Mouse (Mus musculus) MEL (cell line): Measurements from ENCODE around the gene Dapk3. TPM values are rescaled to one million over a fixed set of nuclear protein-coding genes. Genes with fewer than 3 reads are reported as not detected.

Experiments used
- DNase-seq: peaks from one replicate; pipeline ENCODE4 v3.0.0; 2011; ENCODE audit warnings: low read depth, low spot score
- H3K27ac ChIP-seq: 2 replicates; pipeline ENCODE4 v1.5.1; 2012; ENCODE audit warnings: low read depth, mild to moderate bottlenecking, control low read depth, low read length, moderate library complexity; ENCODE audit not compliant: control insufficient read depth
- H3K27me3 ChIP-seq, 2 experiments: fragments of 150-350 bp in 1 of 2; sonication (generic) in 1 of 2; 2 replicates each; pipeline ENCODE4 v1.6.1; 2012; ENCODE audit warnings: low read length in 2 of 2, mild to moderate bottlenecking in 2 of 2, improper control_type of control experiment in 1 of 2, moderate library complexity in 1 of 2; ENCODE audit not compliant: insufficient read depth in 2 of 2, control insufficient read depth in 1 of 2
- H3K36me3 ChIP-seq, 2 experiments: 2 replicates each; pipeline ENCODE4 v1.6.1; 2012 to 2014; ENCODE audit warnings: low read length in 2 of 2, improper control_type of control experiment in 1 of 2, inconsistent platforms in 1 of 2, mild to moderate bottlenecking in 1 of 2; ENCODE audit not compliant: insufficient read depth in 2 of 2, control insufficient read depth in 1 of 2
- H3K4me1 ChIP-seq, 2 experiments: fragments of 150-350 bp in 1 of 2; sonication (generic) in 1 of 2; 2 replicates each; pipeline ENCODE4 v1.6.1; 2012; ENCODE audit warnings: low read length in 2 of 2, improper control_type of control experiment in 1 of 2, mild to moderate bottlenecking in 1 of 2; ENCODE audit not compliant: insufficient read depth in 2 of 2, control insufficient read depth in 1 of 2
- H3K4me3 ChIP-seq, 2 experiments: fragments of 150-350 bp in 1 of 2; sonication (generic) in 1 of 2; 2 replicates each; pipeline ENCODE4 v1.5.1; 2012; ENCODE audit warnings: low read depth in 2 of 2, low read length in 2 of 2, mild to moderate bottlenecking in 2 of 2, moderate library complexity in 2 of 2, control low read depth in 1 of 2, improper control_type of control experiment in 1 of 2; ENCODE audit not compliant: control insufficient read depth in 1 of 2, insufficient read depth in 1 of 2
- H3K79me2 ChIP-seq: 2 replicates; pipeline ENCODE4 v1.6.1; 2012; ENCODE audit warnings: mild to moderate bottlenecking, low read length, moderate library complexity; ENCODE audit not compliant: control insufficient read depth, poor library complexity, insufficient read depth
- H3K9ac ChIP-seq: 2 replicates; pipeline ENCODE4 v1.6.1; 2012; ENCODE audit warnings: low read depth, mild to moderate bottlenecking, control low read depth, low read length, moderate library complexity; ENCODE audit not compliant: control insufficient read depth, poor library complexity, severe bottlenecking
- H3K9me3 ChIP-seq: fragments of 150-350 bp; sonication (generic); replicated peaks from 2 replicates; pipeline ENCODE4 v1.6.1; 2012; ENCODE audit warnings: mild to moderate bottlenecking, low read length, improper control_type of control experiment, moderate library complexity; ENCODE audit not compliant: insufficient read depth
- BHLHE40 ChIP-seq: IDR thresholded peaks from 2 replicates; pipeline ENCODE4 v1.6.1; 2012; ENCODE audit warnings: low read depth, mild to moderate bottlenecking, inconsistent platforms, low read length, improper control_type of control experiment, borderline replicate concordance
- CHD1 ChIP-seq: IDR thresholded peaks from 2 replicates; pipeline ENCODE4 v1.6.1; 2012; ENCODE audit warnings: low read depth, mild to moderate bottlenecking, inconsistent platforms, low read length, improper control_type of control experiment
- CTCF ChIP-seq, 3 experiments: IDR thresholded peaks in 2 of 3; conservative IDR thresholded peaks in 1 of 3; 2 replicates each; pipeline ENCODE4 v1.5.1; 2011 to 2012; ENCODE audit warnings: low read length in 3 of 3, low read depth in 2 of 3, mild to moderate bottlenecking in 2 of 3, improper control_type of control experiment in 1 of 3, inconsistent platforms in 1 of 3, mixed read lengths in 1 of 3, moderate library complexity in 1 of 3; ENCODE audit not compliant: control insufficient read depth in 1 of 3, insufficient read depth in 1 of 3, poor library complexity in 1 of 3, severe bottlenecking in 1 of 3
- E2F4 ChIP-seq: IDR thresholded peaks from 2 replicates; pipeline ENCODE4 v1.6.1; 2011; ENCODE audit warnings: low read depth, low read length, improper control_type of control experiment, borderline replicate concordance
- ELF1 ChIP-seq: IDR thresholded peaks from 2 replicates; pipeline ENCODE4 v1.6.1; 2014; ENCODE audit warnings: low read depth, mild to moderate bottlenecking, inconsistent platforms, low read length, improper control_type of control experiment, moderate library complexity
- EP300 ChIP-seq, 2 experiments: IDR thresholded peaks; 2 replicates each; pipeline ENCODE4 v1.6.1; 2011; ENCODE audit warnings: improper control_type of control experiment in 2 of 2, low read length in 2 of 2, low read depth in 1 of 2, mild to moderate bottlenecking in 1 of 2
- ETS1 ChIP-seq: IDR thresholded peaks from 2 replicates; pipeline ENCODE4 v1.6.1; 2012; ENCODE audit warnings: low read depth, mild to moderate bottlenecking, inconsistent platforms, low read length, improper control_type of control experiment, moderate library complexity
- GABPA ChIP-seq: IDR thresholded peaks from 2 replicates; pipeline ENCODE4 v1.6.1; 2012; ENCODE audit warnings: low read depth, mild to moderate bottlenecking, inconsistent platforms, low read length, improper control_type of control experiment, moderate library complexity
- GATA1 ChIP-seq: IDR thresholded peaks from 2 replicates; pipeline ENCODE4 v1.6.1; 2011; ENCODE audit warnings: low read depth, low read length, improper control_type of control experiment
- HCFC1 ChIP-seq: IDR thresholded peaks from 2 replicates; pipeline ENCODE4 v1.6.1; 2012; ENCODE audit warnings: low read depth, mild to moderate bottlenecking, inconsistent platforms, low read length, improper control_type of control experiment, moderate library complexity
- JUND ChIP-seq: IDR thresholded peaks from 2 replicates; pipeline ENCODE4 v1.6.1; 2011; ENCODE audit warnings: low read depth, mild to moderate bottlenecking, improper control_type of control experiment, low read length
- KAT2A ChIP-seq: conservative IDR thresholded peaks from 2 replicates; pipeline ENCODE4 v1.6.1; 2012; ENCODE audit warnings: low read depth, low read length, improper control_type of control experiment, inconsistent platforms
- MAFK ChIP-seq: IDR thresholded peaks from 2 replicates; pipeline ENCODE4 v1.6.1; 2011; ENCODE audit warnings: low read depth, mild to moderate bottlenecking, low read length, improper control_type of control experiment, borderline replicate concordance
- MAZ ChIP-seq: IDR thresholded peaks from 2 replicates; pipeline ENCODE4 v1.6.1; 2012; ENCODE audit warnings: low read depth, mild to moderate bottlenecking, inconsistent platforms, low read length, improper control_type of control experiment
- MEF2A ChIP-seq: IDR thresholded peaks from 2 replicates; pipeline ENCODE4 v1.6.1; 2014; ENCODE audit warnings: low read depth, mild to moderate bottlenecking, inconsistent platforms, low read length, improper control_type of control experiment; ENCODE audit not compliant: poor library complexity, insufficient replicate concordance, severe bottlenecking; ENCODE audit errors: extremely low read depth
- MXI1 ChIP-seq: IDR thresholded peaks from 2 replicates; pipeline ENCODE4 v1.6.1; 2011; ENCODE audit warnings: mild to moderate bottlenecking, low read depth, low read length, improper control_type of control experiment
- MYB ChIP-seq: IDR thresholded peaks from 2 replicates; pipeline ENCODE4 v1.6.1; 2011; ENCODE audit warnings: mild to moderate bottlenecking, low read depth, low read length, improper control_type of control experiment
- MYC ChIP-seq: IDR thresholded peaks from 2 replicates; pipeline ENCODE4 v1.6.1; 2011; ENCODE audit warnings: low read depth, mild to moderate bottlenecking, low read length, improper control_type of control experiment, moderate library complexity
- NELFE ChIP-seq: IDR thresholded peaks from 2 replicates; pipeline ENCODE4 v1.6.1; 2011; ENCODE audit warnings: low read depth, low read length, improper control_type of control experiment
- NRF1 ChIP-seq: IDR thresholded peaks from 2 replicates; pipeline ENCODE4 v1.6.1; 2014; ENCODE audit warnings: low read depth, mild to moderate bottlenecking, inconsistent platforms, low read length, improper control_type of control experiment, moderate library complexity; ENCODE audit not compliant: poor library complexity, insufficient read depth, severe bottlenecking
- POLR2A ChIP-seq, 2 experiments: IDR thresholded peaks; 2 replicates each; pipeline ENCODE4 v1.6.1; 2011 to 2012; ENCODE audit warnings: low read length in 2 of 2, mild to moderate bottlenecking in 2 of 2, control low read depth in 1 of 2, improper control_type of control experiment in 1 of 2, low read depth in 1 of 2, moderate library complexity in 1 of 2; ENCODE audit not compliant: control insufficient read depth in 1 of 2, insufficient read depth in 1 of 2, poor library complexity in 1 of 2
- POLR2AphosphoS2 ChIP-seq: IDR thresholded peaks from 2 replicates; pipeline ENCODE4 v1.6.1; 2011; ENCODE audit warnings: low read length, improper control_type of control experiment
- POLR2AphosphoS5 ChIP-seq: IDR thresholded peaks from 2 replicates; pipeline ENCODE4 v1.6.1; 2012; ENCODE audit warnings: low read depth, borderline replicate concordance, mild to moderate bottlenecking, inconsistent platforms, low read length, moderate library complexity, mixed read lengths
- RAD21 ChIP-seq: IDR thresholded peaks from 2 replicates; pipeline ENCODE4 v1.6.1; 2011; ENCODE audit warnings: mild to moderate bottlenecking, low read depth, low read length, improper control_type of control experiment
- RCOR1 ChIP-seq: IDR thresholded peaks from 2 replicates; pipeline ENCODE4 v1.6.1; 2012; ENCODE audit warnings: low read depth, mild to moderate bottlenecking, inconsistent platforms, low read length, improper control_type of control experiment
- SIN3A ChIP-seq: IDR thresholded peaks from 2 replicates; pipeline ENCODE4 v1.6.1; 2012; ENCODE audit warnings: low read length, improper control_type of control experiment, inconsistent platforms
- SMC3 ChIP-seq: IDR thresholded peaks from 2 replicates; pipeline ENCODE4 v1.6.1; 2011; ENCODE audit warnings: low read depth, low read length, improper control_type of control experiment
- TAL1 ChIP-seq: IDR thresholded peaks from 2 replicates; pipeline ENCODE4 v1.6.1; 2012; ENCODE audit warnings: mild to moderate bottlenecking, inconsistent platforms, low read length, moderate library complexity, mixed read lengths
- TBP ChIP-seq: IDR thresholded peaks from 2 replicates; pipeline ENCODE4 v1.8.0; 2011; ENCODE audit warnings: low read depth, low read length, improper control_type of control experiment
- TCF12 ChIP-seq: IDR thresholded peaks from 2 replicates; pipeline ENCODE4 v1.6.1; 2014; ENCODE audit warnings: low read depth, mild to moderate bottlenecking, inconsistent platforms, low read length, improper control_type of control experiment, moderate library complexity
- UBTF ChIP-seq: IDR thresholded peaks from 2 replicates; pipeline ENCODE4 v1.6.1; 2012; ENCODE audit warnings: low read depth, mild to moderate bottlenecking, inconsistent platforms, low read length, improper control_type of control experiment, moderate library complexity, borderline replicate concordance; ENCODE audit not compliant: insufficient read depth
- USF1 ChIP-seq: IDR thresholded peaks from 2 replicates; pipeline ENCODE4 v1.6.1; 2014; ENCODE audit warnings: low read depth, mild to moderate bottlenecking, inconsistent platforms, low read length, improper control_type of control experiment, moderate library complexity
- USF2 ChIP-seq, 2 experiments: IDR thresholded peaks; 2 replicates each; pipeline ENCODE4 v1.6.1; 2011 to 2012; ENCODE audit warnings: improper control_type of control experiment in 2 of 2, low read length in 2 of 2, borderline replicate concordance in 1 of 2, inconsistent platforms in 1 of 2, low read depth in 1 of 2, mild to moderate bottlenecking in 1 of 2; ENCODE audit not compliant: insufficient read depth in 1 of 2
- ZC3H11A ChIP-seq: IDR thresholded peaks from 2 replicates; pipeline ENCODE4 v1.6.1; 2012; ENCODE audit warnings: low read depth, mild to moderate bottlenecking, inconsistent platforms, low read length, improper control_type of control experiment
- ZMIZ1 ChIP-seq: IDR thresholded peaks from 2 replicates; pipeline ENCODE4 v1.6.1; 2012; ENCODE audit warnings: low read depth, mild to moderate bottlenecking, inconsistent platforms, low read length, improper control_type of control experiment, moderate library complexity
- ZNF384 ChIP-seq: IDR thresholded peaks from 2 replicates; pipeline ENCODE4 v1.6.1; 2012; ENCODE audit warnings: low read depth, mild to moderate bottlenecking, inconsistent platforms, low read length, improper control_type of control experiment
- polyA plus RNA-seq, 2 experiments: library from polyadenylated mRNA; stranded (reverse) in 1 of 2; unstranded in 1 of 2; fragments of >175 nt in 1 of 2; fragments of >200 nt in 1 of 2; gene quantifications; 2 replicates each; pipeline versions ENCODE4 v1.2.1 to v1.2.4; 2012; ENCODE audit warnings: low replicate concordance in 2 of 2, low read depth in 1 of 2; ENCODE audit not compliant: insufficient read length in 2 of 2, insufficient read depth in 1 of 2, missing spikeins in 1 of 2
- total RNA-seq: library from RNA; depleted of rRNA; stranded (reverse); fragments of 300-350 nt; gene quantifications from 2 replicates; pipeline ENCODE4 v1.2.3, GENCODE M21; 2012

The Dapk3 gene
- total and polyA plus RNA-seq, 3 experiments, result 42.3 to 79.1 TPM; not detected in 1

GRCm38 (mm10) chr10:81192270-81192967 lies 9.6 kb downstream of the Dapk3 start:
- Histone ChIP-seq H3K4me3 (peak overlapping the region; percentile 46 to 62), H3K27me3 (no peaks in the 10 kb centered on the region), H3K9ac (peak overlapping the region; percentile 93), H3K4me1 (peaks cover 0 to 14% of the 10 kb centered on the region in 2 experiments; a peak in 2 of 4 replicates), H3K36me3 (no peaks in the 10 kb centered on the region), H3K27ac (peak overlapping the region; percentile 82), H3K79me2 (peaks cover 3% of the 10 kb centered on the region; the same call in 1 of the 2 replicates), H3K9me3 (no peaks in the 10 kb centered on the region)
- peak; percentile 92 for DNase-seq
- TF ChIP-seq GABPA (no peak), RCOR1 (no peak), ELF1 (peak; percentile 88), MYB (peak; percentile 70), ETS1 (no peak), ZMIZ1 (peak; percentile 79), POLR2A (IDR thresholded peaks at IDR 0.05; ENCODE audit: control insufficient read depth in 1 of 2, insufficient read depth in 1 of 2, low read depth in 1 of 2, low read length in 2 of 2, poor library complexity in 1 of 2) (peak; percentile 81 to 92), HCFC1 (peak; percentile 67), JUND (no peak), BHLHE40 (no peak), GATA1 (no peak), UBTF (no peak), MAZ (peak; percentile 30; the same call in 1 of the 2 replicates), RAD21 (no peak), POLR2AphosphoS2 (peak; percentile 89), USF1 (peak; percentile 38; the same call in 1 of the 2 replicates), KAT2A (no peak), USF2 (IDR thresholded peaks at IDR 0.05; ENCODE audit: borderline replicate concordance in 1 of 2, insufficient read depth in 1 of 2, low read depth in 1 of 2, low read length in 2 of 2) (no peak), NELFE (peak; percentile 85), MXI1 (peak; percentile 52), ZNF384 (no peak), TBP (no peak), SIN3A (peak; percentile 47; the same call in 1 of the 2 replicates), POLR2AphosphoS5 (no peak), CTCF (IDR thresholded peaks at IDR 0.05 in 2 of 3, conservative IDR thresholded peaks at IDR 0.05 in 1 of 3; ENCODE audit: control insufficient read depth in 1 of 3, insufficient read depth in 1 of 3, low read depth in 2 of 3, low read length in 3 of 3, poor library complexity in 1 of 3, severe bottlenecking in 1 of 3) (no peak), EP300 (IDR thresholded peaks at IDR 0.05; ENCODE audit: low read depth in 1 of 2, low read length in 2 of 2) (no peak), MYC (peak; percentile 67; the same call in 1 of the 2 replicates), CHD1 (no peak), E2F4 (no peak), MEF2A (no peak), MAFK (no peak), SMC3 (no peak), TAL1 (no peak), ZC3H11A (no peak), TCF12 (peak; percentile 26), NRF1 (peak; percentile 81)
